Mouse (Mus musculus) small intestine, adult 2 months (tissue): ENCODE results near the gene Ifnlr1.

Source experiments
- CTCF ChIP-seq: fragments of 200-500 bp; IDR thresholded peaks from 2 replicates; pipeline ENCODE4 v1.5.1; 2012; ENCODE audit warnings: low read depth, mild to moderate bottlenecking, control low read depth, inconsistent platforms, low read length, moderate library complexity, mixed read lengths; ENCODE audit not compliant: insufficient replicate concordance, insufficient read length; ENCODE audit errors: extremely low read depth
- POLR2A ChIP-seq: fragments of 200-500 bp; IDR thresholded peaks from 2 replicates; pipeline ENCODE4 v1.6.1; 2012; ENCODE audit warnings: low read depth, mild to moderate bottlenecking, control low read depth, inconsistent platforms, low read length, moderate library complexity

- TF ChIP-seq CTCF (peak; percentile 51; the same call in 1 of the 2 replicates), POLR2A (no peak)
Observed at GRCm38 (mm10) chr4:135667266-135667844, 18.7 kb upstream of the Ifnlr1 start.
